Mouse (Mus musculus): ENCODE data around the gene Rnf166.

Gene Rnf166

DNA sequence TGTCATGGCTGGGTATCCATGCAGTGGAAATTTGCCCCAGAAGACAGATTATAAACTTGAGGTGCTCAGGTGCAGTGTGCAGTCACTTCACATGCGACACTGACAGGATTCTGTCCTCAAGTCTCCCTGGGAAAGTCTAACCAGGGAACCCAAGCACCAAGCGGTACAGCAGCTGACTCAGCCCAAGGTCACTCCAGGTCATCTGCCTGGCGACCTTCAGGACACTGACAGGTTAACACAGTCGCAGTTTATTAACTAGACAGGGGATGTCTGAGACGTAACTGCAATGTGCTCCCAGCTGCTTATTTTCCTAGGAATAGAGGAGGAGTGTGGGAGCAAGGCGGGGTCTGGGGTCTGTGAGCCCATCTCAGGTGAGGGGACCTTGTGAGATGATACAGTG lies 6.5 kb downstream of the Rnf166 start:
- no peak for DNase-seq

DNA sequence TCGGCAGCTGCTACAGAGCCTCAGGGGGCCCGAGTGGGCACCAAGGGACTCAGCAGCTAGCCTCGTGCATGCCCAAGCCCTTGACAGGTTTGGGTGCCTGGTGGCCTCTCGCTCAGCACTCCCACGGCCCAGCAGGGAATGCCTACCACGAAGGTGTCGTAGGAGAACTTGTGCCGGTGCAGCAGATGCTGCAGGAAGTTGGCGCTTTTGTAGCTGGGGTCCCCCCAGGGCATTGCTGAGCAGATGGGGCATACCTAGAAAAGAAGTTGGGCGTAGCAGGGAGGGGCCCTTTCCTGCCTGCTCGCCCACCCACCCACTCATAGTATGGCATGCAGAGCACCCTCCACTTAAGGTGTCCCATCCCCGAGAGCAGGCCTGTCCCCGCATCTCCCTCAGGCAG lies 8.0 kb downstream of the Rnf166 start:
- DNase-seq: no peak

DNA sequence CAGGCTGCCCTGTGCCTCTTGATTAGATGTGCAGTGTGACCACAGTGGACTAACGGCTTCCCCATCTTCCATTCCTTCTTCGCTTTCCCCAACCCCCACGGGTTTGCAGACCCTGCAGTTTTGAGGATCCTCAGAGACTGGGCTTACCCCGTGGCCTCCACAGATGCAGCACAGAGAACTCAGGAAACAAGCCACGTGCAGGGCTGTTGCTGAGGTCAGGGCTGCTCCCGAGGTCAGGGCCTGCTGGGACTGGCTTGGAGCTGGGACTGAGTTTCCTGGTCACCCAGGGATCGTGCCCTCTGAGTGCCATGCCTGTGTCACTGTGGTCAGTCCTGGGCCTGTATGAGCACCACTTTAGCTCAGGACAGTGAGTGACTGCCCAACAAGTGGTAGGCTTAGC lies 10.9 kb downstream of the Rnf166 start:
- no peak for DNase-seq

DNA sequence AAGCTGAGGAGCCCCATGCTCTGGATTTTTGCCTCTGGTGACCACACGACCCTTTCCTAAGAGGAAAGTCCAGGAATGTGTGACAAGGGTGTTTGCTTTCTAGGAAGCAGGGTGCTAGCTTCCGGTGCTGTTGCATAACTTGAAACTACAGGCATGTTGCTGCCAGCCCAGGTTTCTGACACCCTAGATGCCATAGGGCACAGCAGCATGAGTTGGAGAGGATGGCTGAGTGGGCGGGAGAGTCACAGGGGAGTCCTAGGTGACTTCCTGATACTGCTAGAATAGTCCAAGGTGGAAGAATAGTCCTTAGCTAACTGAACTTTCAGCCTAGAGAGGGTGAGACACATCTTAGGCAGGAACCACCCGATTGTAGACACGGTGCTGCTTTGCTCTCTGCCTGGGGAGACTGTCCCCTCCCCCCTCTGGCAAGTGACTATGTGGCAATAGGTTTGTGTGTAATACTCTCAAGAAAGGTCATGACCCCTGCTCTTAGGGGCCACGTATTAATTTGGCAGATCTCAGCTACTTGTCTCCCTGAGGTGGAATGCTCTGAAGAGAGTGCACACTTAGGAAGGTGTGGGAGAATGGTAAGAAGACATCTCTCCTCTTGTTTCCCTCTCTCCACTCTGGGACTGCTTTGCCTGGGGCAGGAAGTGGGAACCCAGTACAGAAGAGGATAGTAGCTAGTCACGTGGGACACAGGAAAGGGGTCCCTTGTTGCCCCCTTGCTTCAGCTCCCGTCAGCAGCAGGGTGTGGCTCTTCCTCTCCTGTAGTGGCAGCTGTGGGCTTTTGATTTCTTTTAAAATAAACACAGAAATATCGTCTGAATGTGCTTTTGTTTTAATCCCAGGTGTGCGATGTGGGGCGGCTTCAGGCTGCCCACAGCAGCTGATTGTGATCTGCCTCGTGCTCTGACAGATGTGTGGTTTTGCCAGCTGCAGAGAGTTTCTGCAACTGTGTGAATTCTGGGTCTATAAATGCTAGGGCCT lies 11.9 kb downstream of the Rnf166 start:
- peak; percentile 21 for DNase-seq

DNA sequence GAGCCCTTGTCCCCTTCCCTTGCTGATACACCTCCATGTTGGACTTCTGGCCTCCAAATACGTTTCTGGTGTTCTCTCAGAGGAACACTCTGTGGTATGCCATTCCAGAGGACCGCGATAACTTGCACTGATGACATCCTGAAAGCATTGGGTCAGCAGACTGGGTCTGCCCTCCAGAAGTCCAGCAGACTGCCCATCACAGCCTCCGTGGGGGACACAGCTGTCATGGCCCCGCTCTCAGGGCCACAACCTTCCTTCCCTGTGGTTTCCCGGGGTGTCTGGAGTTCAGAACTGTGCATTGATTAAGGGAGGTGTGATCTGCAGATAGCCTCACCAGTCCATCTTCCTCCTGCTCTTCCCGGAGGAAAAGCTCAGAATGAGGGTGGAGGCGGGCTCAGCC lies 13.4 kb downstream of the Rnf166 start:
- DNase-seq: no peak

DNA sequence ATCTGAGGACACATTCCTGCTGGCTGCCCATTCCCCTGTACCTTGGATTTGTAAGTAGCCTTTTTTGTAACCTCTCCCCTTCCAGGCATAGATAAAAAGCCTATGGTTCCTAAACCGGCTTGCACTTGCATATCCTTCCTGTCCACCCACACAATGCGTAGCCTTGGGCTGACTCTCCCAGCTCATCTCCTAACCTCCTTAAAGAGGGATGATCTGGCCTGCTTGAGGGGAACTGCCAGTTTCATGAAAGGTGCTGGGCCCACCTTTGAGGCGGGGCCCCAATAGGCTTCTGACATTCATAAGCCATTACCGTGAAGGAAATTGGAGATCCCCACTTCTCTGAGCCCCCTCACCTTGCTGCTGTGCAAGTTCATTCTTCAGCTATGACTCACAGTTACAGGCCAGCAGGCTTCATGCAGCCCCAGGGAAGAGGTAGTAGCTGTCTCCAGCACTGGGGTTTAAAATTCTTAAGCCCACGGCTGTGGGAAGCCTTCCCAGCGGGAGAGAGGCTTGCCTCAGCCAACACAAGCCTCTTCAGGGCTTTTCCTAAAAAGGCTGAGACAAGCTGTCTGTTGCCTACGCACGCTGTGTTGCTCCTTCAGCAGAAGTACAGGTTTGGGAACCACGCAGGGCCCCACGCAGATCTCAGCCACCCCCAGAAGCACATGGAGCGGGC lies 14.3 kb downstream of the Rnf166 start:
- DNase-seq: no peak

DNA sequence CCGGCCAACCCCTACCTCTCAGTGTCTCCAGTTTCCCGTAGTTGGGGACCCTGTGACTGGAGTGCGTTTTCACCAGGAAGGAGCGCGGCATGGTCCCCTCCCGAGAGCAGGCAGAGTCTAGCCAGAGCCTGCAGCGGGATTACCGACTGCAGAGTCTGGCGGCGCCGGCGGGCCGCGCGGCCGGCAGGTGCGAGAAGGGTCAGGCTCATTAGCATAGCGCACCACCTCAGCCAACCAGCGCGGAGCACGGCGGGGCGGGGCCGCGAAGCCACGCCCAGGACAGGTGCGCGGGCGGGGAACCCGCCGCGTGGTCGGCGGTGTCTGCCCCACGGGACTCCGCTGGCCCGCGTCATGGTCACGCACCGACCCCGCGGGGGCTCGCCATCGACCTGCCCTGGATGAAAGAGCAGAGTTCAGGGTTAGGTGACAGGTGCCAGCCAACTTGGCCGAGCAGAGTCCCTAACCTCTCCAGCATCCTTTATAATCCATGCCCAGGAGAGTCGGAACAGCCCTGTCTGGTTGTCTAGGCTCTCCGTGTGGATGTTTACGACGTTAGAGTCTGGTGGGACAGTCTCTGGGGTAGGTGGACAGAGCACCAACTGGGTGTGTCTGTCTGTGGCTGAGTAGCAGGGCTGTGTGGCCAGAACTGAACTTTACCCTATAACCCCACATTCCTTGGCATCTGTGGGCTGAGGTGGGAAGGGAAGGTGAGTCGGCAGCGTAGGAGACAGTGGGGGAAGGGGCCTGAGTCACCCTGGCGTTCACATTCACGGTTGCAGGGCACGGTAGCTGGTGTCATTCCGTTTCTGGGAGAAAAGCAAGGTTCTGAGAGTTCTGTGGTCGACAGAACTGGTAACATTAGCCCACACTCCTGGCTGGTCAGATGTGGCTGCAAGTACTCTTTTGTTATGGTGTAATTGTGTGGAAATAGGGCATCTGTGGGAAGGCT lies 15.1 kb downstream of the Rnf166 start, which contains the start of gene Snai3:
Gene Snai3 (minus strand): TSS at position 210 of the 949 bp plus-strand sequence.
- DNase-seq: peak; percentile 85

DNA sequence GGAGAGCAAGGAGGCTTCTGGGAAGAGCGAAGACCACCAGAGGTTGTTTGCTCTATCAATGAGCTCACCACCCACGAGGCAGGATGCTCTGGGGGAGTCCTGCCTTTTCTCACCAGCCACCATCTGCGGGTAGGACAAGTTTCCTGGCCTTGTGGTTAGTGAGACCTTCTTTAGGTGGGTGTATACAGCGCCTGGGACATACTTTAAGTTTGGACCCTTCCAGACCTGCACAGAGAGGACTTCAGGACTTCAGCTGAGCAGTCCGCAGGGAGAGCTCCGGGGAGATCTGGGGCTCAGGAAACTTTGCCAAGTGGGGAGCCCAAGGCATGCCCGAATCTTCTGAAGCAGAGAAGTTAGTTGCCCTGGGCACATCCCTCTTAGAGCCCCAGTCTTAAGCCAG lies 15.9 kb downstream of the Rnf166 start:
- no peak for DNase-seq

DNA sequence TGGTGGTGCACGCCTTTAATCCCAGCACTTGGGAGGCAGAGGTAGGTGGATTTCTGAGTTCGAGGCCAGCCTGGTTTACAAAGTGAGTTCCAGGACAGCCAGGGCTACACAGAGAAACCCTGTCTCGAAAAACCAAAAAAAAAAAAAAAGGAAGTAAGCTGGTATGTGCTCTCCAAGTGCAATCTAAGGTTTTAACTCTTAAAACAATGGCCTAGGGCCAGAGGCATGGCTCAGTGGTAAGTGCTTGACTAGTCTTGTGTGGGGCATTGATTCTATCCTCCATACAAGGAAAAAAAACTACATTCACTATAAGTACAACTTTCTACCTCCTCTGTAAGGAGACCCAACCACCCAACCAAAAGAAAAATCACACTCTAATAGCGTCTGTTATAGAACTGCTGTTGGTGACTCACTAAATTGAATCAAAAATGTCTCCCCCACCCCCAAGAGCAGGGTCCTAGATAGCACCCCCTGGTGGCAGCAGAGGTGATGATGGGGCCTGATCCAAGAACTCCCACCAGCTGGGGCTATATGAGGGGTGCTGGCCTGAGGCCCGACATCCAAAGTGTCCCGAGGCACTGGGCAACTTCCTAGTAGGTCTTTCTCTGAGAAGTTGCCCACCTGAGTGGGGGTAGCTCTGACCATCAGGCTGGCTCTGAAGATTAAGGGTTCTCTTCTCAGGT lies 16.5 kb downstream of the Rnf166 start:
- no peak for DNase-seq

DNA sequence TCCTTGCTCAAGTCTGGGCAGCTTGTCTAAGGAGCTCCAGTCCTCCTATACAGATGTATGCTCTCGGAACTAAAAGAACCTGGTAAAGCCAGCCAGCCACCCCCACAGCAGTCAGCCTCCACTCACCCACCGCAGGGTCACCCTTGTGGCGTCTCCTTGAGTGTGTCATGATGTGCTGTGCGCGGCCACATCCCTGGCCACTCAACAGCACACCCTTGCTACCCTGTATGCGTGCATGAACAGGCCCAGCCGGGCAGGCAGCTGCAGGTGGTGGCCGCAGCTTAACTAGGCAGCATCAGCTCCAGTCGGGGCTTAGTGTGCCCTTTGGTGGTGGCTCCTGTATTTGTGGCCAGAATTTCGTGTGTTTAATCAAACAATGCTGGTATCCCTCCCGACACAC lies 18.7 kb downstream of the Rnf166 start:
- no peak for DNase-seq

DNA sequence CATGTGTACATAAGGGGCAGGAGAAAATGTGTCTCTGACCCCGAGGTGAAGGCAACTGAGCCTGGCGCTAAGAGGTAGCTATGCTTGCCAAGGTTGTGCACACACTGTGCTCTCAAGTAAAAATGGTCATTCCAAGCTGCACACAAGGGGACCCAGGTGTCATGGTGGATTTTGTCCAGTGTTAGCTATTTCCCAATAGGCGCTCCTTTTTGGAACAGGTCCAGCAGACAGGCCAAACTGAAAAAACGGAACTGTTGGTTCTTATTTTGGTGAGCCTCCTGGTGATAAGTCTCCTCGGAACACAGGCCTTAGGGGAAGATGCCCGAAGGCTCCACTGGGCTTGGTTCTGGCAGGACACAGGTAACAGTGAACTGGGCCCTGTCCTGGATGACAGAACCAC lies 21.5 kb downstream of the Rnf166 start:
- no peak for DNase-seq

DNA sequence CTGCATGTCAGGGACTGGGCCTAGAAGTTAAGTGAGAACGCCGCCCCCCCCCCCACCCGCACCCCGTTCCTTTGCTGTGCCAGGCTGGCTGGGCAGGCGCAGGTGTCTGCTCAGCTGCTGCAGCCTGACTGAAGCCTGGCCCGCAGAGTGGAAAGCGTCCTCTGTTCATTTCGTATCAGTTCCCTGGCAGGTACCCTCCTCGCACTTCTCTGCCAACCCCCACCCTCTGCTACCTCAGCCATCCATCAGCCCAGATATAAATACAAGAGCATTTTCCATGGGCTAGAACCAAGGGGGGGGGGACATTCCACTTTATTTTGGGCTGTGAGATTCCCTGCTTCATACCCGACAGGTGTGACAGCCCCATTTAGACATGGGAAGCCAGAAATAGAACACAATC lies 23.7 kb downstream of the Rnf166 start:
- DNase-seq: no peak

DNA sequence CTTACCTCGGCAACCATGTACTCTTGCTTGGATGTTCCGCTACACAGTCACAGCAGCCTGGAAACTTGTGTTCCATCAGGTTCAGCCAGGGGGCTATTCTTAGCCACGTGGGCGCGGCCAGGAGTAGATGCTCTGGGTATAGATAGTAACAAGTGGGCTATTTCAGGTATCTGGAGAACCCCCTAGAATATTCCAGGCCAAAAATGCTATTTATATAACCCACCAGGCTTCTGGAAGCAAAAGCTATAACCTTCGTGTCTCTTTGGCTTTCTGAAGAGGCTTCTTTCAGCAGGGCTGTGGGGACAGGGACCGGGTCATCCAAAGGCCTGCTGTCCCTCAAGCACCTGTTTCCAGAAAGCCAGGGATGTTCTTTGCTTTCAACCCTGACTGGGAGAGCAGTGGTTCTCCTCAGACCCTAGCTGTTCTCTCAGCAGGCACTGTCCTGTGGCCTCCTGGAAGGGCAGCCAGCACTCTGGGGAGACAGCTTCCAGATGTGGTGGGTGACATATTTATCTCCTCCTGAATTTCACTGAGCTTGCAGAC lies 24.6 kb downstream of the Rnf166 start:
- no peak for DNase-seq

DNA sequence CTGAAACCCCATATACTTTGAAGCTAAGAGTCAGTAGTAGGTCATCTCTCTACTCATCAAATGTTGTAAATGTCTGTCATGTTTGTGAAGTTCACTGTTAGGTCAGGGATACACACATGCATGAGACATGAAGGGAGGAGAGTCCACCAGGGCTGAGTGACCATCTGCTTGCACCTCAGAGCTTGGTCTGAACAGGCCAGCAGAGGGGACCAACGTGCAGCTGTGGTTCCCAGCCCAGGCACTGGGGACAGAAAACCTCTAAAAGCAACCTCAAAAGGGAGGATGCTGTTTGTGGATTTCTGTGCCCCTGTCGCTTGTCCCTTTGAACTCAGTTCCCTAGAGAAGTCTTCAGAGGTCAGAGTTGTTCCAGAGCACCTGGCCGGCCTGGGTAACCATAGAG lies 30.7 kb downstream of the Rnf166 start:
- no peak for DNase-seq

DNA sequence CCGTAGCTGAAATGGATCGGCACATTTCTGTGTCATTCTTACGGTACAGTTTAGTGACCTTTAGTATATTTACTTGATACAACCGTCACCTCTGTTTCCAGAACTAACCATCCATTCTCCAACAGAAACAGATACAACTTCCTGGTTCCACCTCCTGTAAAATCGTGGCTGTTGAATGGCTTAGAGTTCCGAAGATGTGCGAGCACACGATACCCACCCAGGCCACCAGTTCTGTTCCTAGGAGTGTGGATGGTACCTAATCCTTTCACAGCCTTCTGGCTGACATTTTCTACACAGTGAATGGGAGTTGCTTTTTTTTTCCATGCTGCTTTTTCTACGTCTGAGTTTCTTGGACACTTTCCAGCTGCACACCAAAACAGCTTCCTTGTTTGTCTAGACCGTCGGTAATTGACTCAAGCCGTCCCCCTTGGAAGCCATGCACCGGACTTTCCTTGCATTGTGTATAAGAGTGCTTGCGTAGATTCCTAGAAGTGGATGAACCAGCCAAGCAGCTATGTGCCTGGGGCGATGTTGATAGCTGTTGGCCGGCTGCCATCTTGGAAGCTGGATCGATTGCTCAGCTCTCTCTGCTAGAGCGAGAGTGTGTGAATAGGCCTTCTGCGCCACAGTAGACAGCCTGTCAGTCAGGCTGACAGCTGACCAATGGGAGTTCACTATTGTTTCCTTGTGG lies 31.7 kb downstream of the Rnf166 start:
- peak; percentile 91 for DNase-seq

DNA sequence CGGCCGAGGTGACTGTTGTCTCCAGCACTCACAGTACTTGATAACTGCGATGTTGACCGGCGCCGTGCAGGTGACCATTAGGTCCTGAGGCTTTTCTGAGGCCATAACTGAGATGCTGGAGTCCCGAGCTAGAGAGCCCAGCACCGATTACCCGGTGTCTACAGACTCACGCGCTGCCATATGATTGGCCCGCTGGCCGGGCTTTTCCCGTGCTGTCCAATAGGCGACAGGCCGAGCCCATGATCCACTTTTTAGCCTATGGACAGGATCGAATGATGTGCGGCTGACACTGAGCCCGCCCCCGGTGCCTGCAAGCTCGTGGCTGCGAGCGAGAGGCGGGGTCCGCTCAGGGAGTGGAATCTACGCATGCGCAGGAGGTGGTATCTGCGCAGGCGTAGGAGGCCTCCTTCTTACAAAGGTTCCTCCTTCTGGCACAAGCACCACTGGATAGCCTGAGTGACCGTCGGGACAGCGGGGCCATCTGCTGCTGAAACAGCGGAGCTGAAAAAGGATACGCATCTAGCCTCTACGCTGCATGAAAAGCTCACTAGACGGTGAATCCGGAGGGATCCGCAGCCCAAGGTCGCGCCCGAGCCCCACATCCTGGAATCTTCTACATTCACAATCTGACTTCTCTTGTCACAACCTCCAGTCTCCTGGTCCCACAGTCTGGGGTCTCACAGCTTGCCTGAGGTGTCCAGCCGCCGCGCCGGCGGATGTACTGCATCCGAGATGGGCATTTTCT lies 32.4 kb downstream of the Rnf166 start, which contains the start of gene Mvd:
Gene Mvd (minus strand): TSS at position 161 of the 745 bp plus-strand sequence.
- peak; percentile 98 for DNase-seq

DNA sequence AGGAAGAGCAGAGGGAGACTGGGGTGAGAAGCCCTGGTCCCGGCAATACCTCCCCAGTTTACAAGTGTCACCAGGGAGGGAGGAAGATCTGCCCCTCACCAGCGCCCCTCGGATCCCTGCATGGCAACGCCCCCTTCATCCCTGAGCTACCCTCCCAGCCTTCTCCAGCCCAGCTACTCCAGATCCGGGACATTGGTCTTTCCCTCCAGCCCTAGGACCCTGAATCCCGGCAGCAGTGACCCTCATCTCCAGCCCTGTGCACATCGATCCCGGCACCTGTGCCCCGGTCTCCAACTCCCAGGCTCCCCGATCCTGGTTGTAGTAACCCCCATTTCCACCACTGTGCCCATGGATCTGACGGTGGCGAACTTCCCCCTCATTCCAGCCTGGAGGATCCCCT lies 33.1 kb downstream of the Rnf166 start:
- no peak for DNase-seq

DNA sequence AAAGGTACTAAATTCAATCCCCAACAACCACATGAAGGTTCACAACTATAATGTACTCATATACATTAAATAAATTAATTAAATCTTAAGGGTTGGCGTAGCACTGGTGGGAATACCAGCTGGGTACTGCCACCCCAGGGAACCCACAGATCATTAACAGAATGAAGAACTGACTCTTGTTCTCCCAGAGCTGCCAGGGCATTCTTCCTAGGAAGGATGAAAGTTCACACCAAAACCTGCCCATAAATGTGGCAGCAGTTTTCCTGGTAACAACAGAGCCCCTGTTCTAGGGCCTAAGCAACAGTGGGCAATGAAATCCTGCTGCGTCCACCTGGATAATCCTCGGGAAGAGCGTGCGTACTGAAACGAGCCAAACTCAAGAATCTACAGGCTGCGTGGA lies 33.5 kb downstream of the Rnf166 start:
- no peak for DNase-seq

DNA sequence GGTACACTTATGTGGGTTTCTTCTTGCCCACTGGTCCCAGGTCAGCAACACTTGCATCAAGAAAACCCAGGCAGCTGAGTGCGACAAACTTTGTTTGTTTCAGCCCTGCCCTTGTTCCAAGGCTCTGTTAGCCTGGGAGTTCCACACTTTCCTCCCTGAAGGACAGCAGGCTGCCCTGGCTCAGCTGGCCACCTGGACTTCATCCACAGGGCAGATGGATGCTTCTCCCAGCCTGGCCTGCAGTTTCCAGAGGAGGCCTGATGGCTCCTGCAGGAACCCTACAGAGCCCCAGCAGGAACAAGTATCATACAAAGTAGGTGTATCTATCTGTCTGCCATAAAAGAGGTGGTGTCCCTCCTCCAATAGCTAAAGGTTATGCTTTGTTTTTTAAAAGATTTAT lies 34.5 kb downstream of the Rnf166 start:
- DNase-seq: no peak

DNA sequence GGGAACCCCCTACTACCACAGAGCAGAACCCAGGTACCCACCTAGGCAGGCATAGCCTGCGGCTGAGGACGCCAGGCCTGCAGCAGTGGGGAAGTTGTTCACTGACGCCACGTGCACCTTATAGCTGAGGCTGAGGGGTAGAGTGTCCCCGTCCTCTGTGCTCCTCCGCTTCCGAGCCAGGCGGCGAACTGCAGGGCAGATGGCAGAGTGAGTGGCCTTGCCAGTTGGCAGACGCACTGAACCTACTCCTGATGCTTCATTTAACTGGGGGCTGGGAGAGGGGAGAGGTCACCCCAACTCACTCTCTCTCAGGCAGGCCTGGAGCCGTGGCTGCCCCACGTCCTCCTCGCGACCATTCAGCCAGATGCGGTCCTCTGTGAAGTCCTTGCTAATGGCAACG lies 36.5 kb downstream of the Rnf166 start:
- DNase-seq: no peak

Data from kidney, adult 18-20 months (tissue).